In the genomic region with DNA sequence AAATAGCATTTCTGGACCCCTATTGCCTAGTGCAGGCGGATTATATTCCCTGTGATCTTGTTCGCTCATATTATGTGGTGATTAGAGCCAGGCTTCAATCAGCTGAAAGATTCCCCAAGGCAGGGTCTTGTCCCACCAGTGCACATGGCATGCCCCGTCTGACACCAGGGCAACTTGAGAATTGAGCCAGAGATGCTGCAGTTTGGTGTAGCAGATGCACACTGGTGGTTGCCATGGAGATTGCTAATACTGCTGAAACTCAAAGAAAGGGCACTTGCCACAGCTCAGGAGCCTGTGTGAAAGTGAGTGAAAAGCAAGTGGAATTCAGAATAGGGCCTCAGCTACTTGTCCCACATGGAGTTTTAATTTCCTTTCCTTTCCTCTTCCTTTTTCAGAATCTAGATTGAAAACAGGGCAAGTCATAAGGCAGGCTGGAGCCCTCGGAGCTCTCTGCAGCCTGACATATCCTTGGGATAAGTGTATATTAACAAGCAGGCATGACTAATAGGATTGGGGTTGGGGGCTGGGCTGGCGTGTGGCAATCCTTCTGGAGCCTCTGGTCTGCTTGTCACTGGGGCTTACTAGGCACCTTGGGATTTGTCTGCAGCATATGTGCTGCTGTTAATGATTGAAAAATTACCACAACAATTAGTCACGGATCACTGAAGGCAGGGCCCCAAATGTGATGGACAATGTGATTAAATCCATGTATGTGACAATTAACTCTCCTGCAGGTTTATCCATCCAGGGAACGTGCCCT, we compare ENCODE assay signal across 7 mouse cellular contexts.
A peak's percentile ranks its signal among the peaks of the same experiment; 100 is the strongest.
DNase-seq lines count a peak whose midpoint lies in the region; ATAC-seq lines count a peak whose summit lies in the region.

No protein-coding gene starts in this region.

- no peaks in the 10 kb centered on the region for H3K36me3 ChIP-seq in embryonic facial prominence, embryonic 11.5 days (replicated peaks; ENCODE audit: control insufficient read depth, insufficient read depth, low read depth, low read length)
- no peaks in the 10 kb centered on the region for H3K36me3 ChIP-seq in midbrain, embryonic 10.5 days

- ATAC-seq in embryonic facial prominence, embryonic 11.5 days (replicated peaks; ENCODE audit: insufficient number of reproducible peaks, low FRiP score, low TSS enrichment, low read depth), result peak; percentile 93
- no peak for ATAC-seq in erythroid progenitor cell, adult 5-6 weeks (replicated peaks; ENCODE audit: low FRiP score, poor library complexity, severe bottlenecking)

- H3K4me1 ChIP-seq in embryonic facial prominence, embryonic 11.5 days (ENCODE audit: control insufficient read depth, insufficient read depth, low read length), result no peaks in the 10 kb centered on the region
- peaks cover 36% of the 10 kb centered on the region for H3K4me1 ChIP-seq in midbrain, embryonic 10.5 days

- H3K4me3 ChIP-seq in embryonic facial prominence, embryonic 11.5 days (ENCODE audit: low read depth, low read length), result no peak overlapping the region
- H3K4me3 ChIP-seq in midbrain, embryonic 10.5 days, result peak overlapping the region; percentile 14; the same call in 1 of the 2 replicates

- no peaks in the 10 kb centered on the region for H3K27me3 ChIP-seq in embryonic facial prominence, embryonic 11.5 days (ENCODE audit: control insufficient read depth, insufficient read depth, low read length)
- H3K27me3 ChIP-seq in midbrain, embryonic 10.5 days (ENCODE audit: low read depth, poor library complexity, severe bottlenecking), result peaks cover 83% of the 10 kb centered on the region

- H3K4me2 ChIP-seq in embryonic facial prominence, embryonic 11.5 days (ENCODE audit: low read depth, low read length), result no peak overlapping the region

- DNase-seq in adipocyte (ENCODE audit: low spot score), result peak; percentile 11
- DNase-seq in embryonic facial prominence, embryonic 11.5 days (ENCODE audit: low spot score), result peak; percentile 77
- peak; percentile 73 for DNase-seq in kidney, adult 9 months
- DNase-seq in midbrain, embryonic 10.5 days (ENCODE audit: low spot score), result peak; percentile 89
- no peak for DNase-seq in right cerebral cortex, postnatal 25 days
- no peak for DNase-seq in right cerebral cortex, postnatal 4 days

- 12% methylated on average over 7 of the region's 7 CpGs for WGBS in embryonic facial prominence, embryonic 11.5 days
- 8% methylated on average over 7 of the region's 7 CpGs for WGBS in midbrain, embryonic 10.5 days

- no peak overlapping the region for H3K9ac ChIP-seq in embryonic facial prominence, embryonic 11.5 days (replicated peaks; ENCODE audit: low read length)

- H3K9me3 ChIP-seq in embryonic facial prominence, embryonic 11.5 days (replicated peaks; ENCODE audit: control insufficient read depth, low read length), result no peaks in the 10 kb centered on the region
- H3K9me3 ChIP-seq in midbrain, embryonic 10.5 days (replicated peaks), result no peaks in the 10 kb centered on the region

- no peak overlapping the region for H3K27ac ChIP-seq in embryonic facial prominence, embryonic 11.5 days (replicated peaks; ENCODE audit: low read depth, low read length)
- H3K27ac ChIP-seq in midbrain, embryonic 10.5 days (replicated peaks), result peak overlapping the region; percentile 74

Comparison
In these comparisons a context has a peak if more than half of its experiments do, and no peak if none do; other contexts are left out.
1. DNase-seq: peak in adipocyte (single experiment), embryonic facial prominence, embryonic 11.5 days (single experiment), kidney, adult 9 months (single experiment) and midbrain, embryonic 10.5 days (single experiment); none in right cerebral cortex, postnatal 25 days (single experiment) and right cerebral cortex, postnatal 4 days (single experiment).